Mouse (Mus musculus): ENCODE results near the gene Ddx10. TPM values are rescaled to one million over a fixed set of nuclear protein-coding genes. Genes with fewer than 3 reads are reported as not detected.

Gene Ddx10
- 23.4 and 27.1 TPM in 2 replicates for polyA plus RNA-seq (2015; fragmentation: Nextera tagmentation; extraction: Ambion mirVana)

DNA sequence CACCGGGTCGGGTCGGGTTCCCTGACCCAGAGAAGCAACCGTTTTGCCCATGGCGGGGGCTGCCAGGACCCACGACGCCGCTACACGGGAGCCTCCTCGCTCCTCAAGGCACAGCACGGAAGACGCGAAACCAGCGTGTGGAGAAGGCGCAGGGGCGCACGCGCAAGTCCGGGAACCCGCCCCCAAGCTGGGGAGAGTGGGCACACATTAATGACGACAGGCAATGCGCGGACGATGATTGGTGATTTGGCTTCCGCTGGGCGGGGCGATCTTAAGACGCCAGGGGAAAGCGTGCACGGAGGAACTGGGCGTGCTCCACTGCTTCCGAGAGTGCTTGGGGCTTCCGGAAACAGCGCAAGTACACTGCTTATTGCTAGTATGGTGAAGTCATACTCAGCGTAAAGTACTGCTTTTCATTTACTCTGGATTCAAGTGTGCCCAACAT, at the start of gene Ddx10:
Gene Ddx10, minus strand, starts transcription at position 101 of the 445 bp plus-strand sequence.
- H3K36me3 ChIP-seq, result no peaks in the 10 kb centered on the region
- WGBS, result under 1% methylated on average over 35 of the region's 35 CpGs
- H3K4me2 ChIP-seq, result peak within 1 kb of the TSS; percentile 94
- H3K27ac ChIP-seq (replicated peaks), result peak within 1 kb of the TSS; percentile 72
- peak; percentile 99 for ATAC-seq (ENCODE audit: low FRiP score)
- H3K4me3 ChIP-seq (replicated peaks), result peak within 1 kb of the TSS; percentile 78
- peak within 1 kb of the TSS; percentile 78 for H3K9ac ChIP-seq (replicated peaks)
- H3K9me3 ChIP-seq (replicated peaks), result no peaks in the 10 kb centered on the region
- peaks cover 4% of the 10 kb centered on the region; the same call in 1 of the 2 replicates for H3K27me3 ChIP-seq (replicated peaks)
- H3K4me1 ChIP-seq, result peaks cover 24% of the 10 kb centered on the region

DNA sequence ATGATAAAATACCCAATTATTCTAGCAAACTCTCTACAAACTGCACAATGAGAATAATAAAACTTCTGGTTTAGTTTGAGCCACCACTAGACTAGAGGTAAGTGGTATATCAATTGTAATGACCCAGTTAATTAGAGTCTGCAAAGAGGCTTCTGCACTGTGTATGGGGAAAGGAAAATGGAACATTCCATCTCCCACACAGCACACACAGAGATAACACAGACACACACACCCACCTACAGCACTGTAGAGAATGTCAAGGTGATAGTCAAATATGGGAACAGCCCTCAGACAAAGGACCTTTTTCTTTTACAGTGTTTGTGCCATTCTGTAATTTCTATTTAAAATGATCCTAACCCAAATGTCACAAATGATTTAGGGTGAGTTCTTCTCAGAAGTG, 45.0 kb upstream of the Ddx10 start:
- Histone ChIP-seq H3K36me3 (no peaks in the 10 kb centered on the region), H3K9me3 (replicated peaks) (no peaks in the 10 kb centered on the region), H3K4me2 (no peak overlapping the region), H3K4me3 (replicated peaks) (no peak overlapping the region), H3K27me3 (replicated peaks) (no peaks in the 10 kb centered on the region), H3K9ac (replicated peaks) (no peak overlapping the region), H3K27ac (replicated peaks) (no peak overlapping the region), H3K4me1 (no peaks in the 10 kb centered on the region)
- no peak for ATAC-seq (ENCODE audit: low FRiP score)

DNA sequence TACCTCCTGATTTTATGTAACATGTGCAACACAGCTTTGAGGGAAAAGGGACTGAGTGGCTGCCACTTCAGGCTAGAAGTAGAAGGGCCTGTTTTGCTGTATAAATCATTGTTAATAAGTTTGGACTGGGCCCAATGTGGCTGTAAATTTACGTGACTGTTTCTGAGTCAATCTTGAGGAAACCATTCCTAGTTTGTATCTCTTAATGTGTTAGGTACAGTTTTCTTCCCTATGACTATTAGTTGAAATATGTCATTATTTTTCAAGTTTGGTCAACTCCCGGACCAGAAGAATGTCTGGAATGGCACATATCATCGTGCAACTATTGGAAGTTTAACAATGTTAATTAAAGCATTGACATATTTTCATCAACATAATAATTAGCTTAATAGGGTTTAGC, 42.2 kb upstream of the Ddx10 start:
- WGBS, result 92% methylated on average over 3 of the region's 3 CpGs

DNA sequence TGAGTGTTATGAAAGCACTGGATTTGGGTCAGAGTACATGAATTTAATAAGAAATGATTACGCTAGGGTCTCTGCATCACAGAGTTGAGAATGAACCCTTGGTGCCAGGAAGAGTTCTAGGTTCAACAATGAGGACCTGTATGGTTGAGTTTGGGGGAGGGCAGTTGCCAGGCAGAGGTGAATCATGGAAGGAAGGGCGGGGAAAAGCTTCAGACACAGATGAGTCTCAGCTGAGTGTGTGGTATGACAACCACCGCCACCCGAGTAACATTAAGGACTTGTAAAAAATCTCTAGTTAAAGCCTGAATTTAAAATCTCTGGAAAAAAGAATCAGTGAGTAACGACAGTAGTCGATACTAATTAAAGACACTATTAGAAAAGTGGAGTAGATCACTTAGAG, 38.9 kb upstream of the Ddx10 start:
- H3K27ac ChIP-seq (replicated peaks), result no peak overlapping the region
- no peak overlapping the region for H3K9ac ChIP-seq (replicated peaks)
- no peak for ATAC-seq (ENCODE audit: low FRiP score)
- H3K36me3 ChIP-seq, result no peaks in the 10 kb centered on the region
- no peak overlapping the region for H3K4me2 ChIP-seq
- H3K27me3 ChIP-seq (replicated peaks), result no peaks in the 10 kb centered on the region
- no peaks in the 10 kb centered on the region for H3K4me1 ChIP-seq
- no peak overlapping the region for H3K4me3 ChIP-seq (replicated peaks)
- no peaks in the 10 kb centered on the region for H3K9me3 ChIP-seq (replicated peaks)
- 90% methylated on average over 6 of the region's 6 CpGs for WGBS

More for the DNA sequence above, 42.2 kb upstream of the Ddx10 start:
- Histone ChIP-seq H3K9ac (replicated peaks) (no peak overlapping the region), H3K4me3 (replicated peaks) (no peak overlapping the region), H3K4me2 (no peak overlapping the region), H3K9me3 (replicated peaks) (no peaks in the 10 kb centered on the region), H3K27ac (replicated peaks) (no peak overlapping the region), H3K27me3 (replicated peaks) (no peaks in the 10 kb centered on the region), H3K36me3 (no peaks in the 10 kb centered on the region), H3K4me1 (no peaks in the 10 kb centered on the region)
- ATAC-seq (ENCODE audit: low FRiP score), result no peak

DNA sequence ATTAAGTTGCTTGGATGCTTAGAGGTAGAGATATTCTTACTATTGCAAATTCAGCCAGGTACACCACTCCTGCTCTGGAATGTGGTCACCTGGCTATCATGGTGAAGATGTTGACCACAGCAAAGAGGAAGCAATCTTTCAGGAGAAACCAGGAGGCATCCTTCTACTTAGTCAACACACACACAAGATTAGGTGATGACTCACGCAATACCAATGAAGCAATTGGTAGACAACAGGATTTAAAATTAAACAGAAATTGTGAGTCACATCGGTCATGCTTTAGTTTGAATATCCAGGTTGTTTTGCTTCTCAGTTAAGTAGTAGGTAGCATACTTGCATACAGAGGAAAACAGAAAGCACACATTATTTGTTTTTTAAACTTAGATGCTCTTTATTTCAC, 31.1 kb upstream of the Ddx10 start:
- Histone ChIP-seq H3K4me2 (no peak overlapping the region), H3K4me3 (replicated peaks) (no peak overlapping the region), H3K9ac (replicated peaks) (no peak overlapping the region), H3K36me3 (no peaks in the 10 kb centered on the region), H3K9me3 (replicated peaks) (no peaks in the 10 kb centered on the region), H3K27ac (replicated peaks) (no peak overlapping the region), H3K4me1 (no peaks in the 10 kb centered on the region), H3K27me3 (replicated peaks) (no peaks in the 10 kb centered on the region)
- no peak for ATAC-seq (ENCODE audit: low FRiP score)
- 99% methylated on average over 2 of the region's 2 CpGs for WGBS

DNA sequence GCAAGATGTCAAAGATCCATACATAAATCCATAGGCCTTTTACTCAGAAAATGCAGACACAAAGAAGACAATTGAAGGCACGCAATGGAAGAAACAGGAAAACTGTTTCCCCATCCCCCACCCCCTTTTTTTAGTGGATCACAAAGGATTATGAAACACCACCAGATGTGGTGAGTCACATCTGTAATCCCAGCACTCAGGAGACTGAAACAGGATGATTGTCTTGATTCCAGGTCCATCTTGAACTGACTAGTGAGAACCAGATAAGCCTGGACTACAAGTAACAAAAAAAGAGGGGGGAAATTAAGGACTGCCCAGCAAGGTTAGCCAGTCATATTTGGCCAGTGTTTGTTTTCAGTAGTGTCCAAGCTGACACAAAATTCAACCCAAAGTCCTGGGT, 28.5 kb upstream of the Ddx10 start:
- no peak for ATAC-seq (ENCODE audit: low FRiP score)
- H3K4me3 ChIP-seq (replicated peaks), result no peak overlapping the region
- H3K9ac ChIP-seq (replicated peaks), result no peak overlapping the region
- 94% methylated on average over 1 of the region's 1 CpGs for WGBS
- H3K9me3 ChIP-seq (replicated peaks), result no peaks in the 10 kb centered on the region
- H3K27ac ChIP-seq (replicated peaks), result no peak overlapping the region
- no peaks in the 10 kb centered on the region for H3K36me3 ChIP-seq
- H3K27me3 ChIP-seq (replicated peaks), result no peaks in the 10 kb centered on the region
- H3K4me1 ChIP-seq, result no peaks in the 10 kb centered on the region
- H3K4me2 ChIP-seq, result no peak overlapping the region

DNA sequence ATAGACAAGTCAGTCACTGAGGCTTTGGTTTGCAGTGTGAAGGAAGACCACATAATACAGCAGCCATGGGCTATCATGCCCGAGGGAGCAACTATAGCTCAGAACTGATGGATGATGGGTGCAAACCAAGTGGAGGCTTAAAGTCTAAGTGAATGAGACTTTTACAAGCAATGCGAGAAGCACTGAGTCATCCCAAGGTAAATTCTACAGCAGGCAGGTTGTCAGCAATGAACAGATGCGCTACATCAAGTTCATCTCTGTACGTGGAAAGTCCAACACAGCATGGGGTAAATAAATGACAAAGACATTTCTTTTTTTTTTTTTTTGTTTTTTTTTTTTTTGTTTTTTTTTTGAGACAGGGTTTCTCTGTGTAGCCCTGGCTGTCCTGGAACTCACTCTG, 24.9 kb upstream of the Ddx10 start:
- no peak for ATAC-seq (ENCODE audit: low FRiP score)
- Histone ChIP-seq H3K4me2 (no peak overlapping the region), H3K9ac (replicated peaks) (no peak overlapping the region), H3K9me3 (replicated peaks) (no peaks in the 10 kb centered on the region), H3K36me3 (no peaks in the 10 kb centered on the region), H3K4me3 (replicated peaks) (no peak overlapping the region), H3K4me1 (no peaks in the 10 kb centered on the region), H3K27me3 (replicated peaks) (no peaks in the 10 kb centered on the region), H3K27ac (replicated peaks) (no peak overlapping the region)
- WGBS, result 75% methylated on average over 4 of the region's 4 CpGs

DNA sequence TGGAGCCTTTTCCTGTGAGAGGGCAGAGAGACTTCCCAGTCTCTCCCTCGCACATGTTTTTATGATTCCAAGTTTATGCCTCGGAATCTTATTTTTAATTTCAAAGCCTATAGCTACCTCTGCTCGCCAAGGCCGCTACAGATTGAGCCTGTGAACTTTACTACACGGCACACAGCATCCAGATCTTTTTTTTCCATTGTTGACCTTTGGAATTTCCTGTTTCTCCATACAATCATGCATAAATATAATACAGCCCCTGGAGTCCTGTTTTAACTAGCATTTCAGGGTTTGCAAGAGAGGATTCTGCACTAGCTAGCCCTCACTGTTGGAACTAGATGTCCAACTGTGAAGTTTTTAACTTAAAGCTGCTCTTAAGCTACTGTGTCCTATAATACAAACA, 24.4 kb upstream of the Ddx10 start:
- ATAC-seq (ENCODE audit: low FRiP score), result no peak
- Histone ChIP-seq H3K4me2 (no peak overlapping the region), H3K27ac (replicated peaks) (no peak overlapping the region), H3K4me1 (no peaks in the 10 kb centered on the region), H3K9ac (replicated peaks) (no peak overlapping the region), H3K27me3 (replicated peaks) (no peaks in the 10 kb centered on the region), H3K36me3 (no peaks in the 10 kb centered on the region), H3K4me3 (replicated peaks) (no peak overlapping the region), H3K9me3 (replicated peaks) (no peaks in the 10 kb centered on the region)
- 56% methylated on average over 5 of the region's 5 CpGs for WGBS

DNA sequence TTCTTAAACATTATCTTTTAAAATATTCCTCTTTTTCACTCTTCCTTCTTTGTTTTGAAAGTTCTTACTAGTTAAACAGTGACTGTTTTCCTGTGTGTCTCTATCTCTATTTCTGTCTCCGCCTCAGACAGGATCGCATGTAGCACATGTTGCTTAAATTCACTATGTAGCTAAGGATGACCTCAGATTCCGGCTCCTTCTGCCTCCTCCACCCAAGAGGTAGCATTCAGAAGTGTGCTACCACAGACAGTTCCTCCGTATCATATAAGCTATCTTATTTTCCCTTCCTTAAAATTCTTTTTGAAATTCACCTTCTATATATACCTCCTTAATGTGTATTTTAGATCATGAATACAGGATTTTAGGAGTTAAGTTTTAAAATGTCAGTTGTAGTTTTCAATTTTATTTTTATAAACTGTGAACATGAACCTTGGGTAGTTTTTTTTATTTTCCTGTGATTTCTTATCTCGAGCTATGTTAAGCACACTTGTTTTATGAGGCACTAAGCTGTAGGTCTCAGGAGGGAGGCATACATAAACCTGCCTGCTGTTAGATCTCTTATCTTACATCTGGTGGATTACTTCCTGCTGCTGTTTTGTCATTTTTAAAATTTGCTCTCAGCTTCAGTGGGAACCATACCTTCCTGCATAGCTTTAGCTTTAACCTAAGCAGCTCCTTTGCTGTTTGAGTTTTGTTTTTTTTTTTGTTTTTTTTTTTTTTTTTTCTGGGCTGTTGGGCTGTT, 23.6 kb upstream of the Ddx10 start:
- no peak for ATAC-seq (ENCODE audit: low FRiP score)
- Histone ChIP-seq H3K27me3 (replicated peaks) (no peaks in the 10 kb centered on the region), H3K9me3 (replicated peaks) (no peaks in the 10 kb centered on the region), H3K4me1 (no peaks in the 10 kb centered on the region), H3K27ac (replicated peaks) (no peak overlapping the region), H3K9ac (replicated peaks) (no peak overlapping the region), H3K4me3 (replicated peaks) (no peak overlapping the region), H3K4me2 (no peak overlapping the region), H3K36me3 (no peaks in the 10 kb centered on the region)
- WGBS, result 69% methylated on average over 5 of the region's 5 CpGs

DNA sequence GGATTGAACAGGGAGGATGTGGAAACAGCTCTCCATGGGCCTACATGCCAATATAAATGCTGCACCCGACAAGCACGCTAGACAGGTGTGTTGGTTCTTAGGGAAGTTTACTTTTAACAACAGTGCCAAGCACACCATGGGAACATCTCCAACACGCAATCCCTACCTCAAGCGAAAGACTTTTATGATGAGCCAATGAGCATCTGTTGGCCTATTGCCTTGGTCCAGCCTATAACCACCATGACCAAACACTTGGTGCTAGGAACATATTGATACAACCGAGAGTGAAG, 21.6 kb upstream of the Ddx10 start:
- no peak overlapping the region for H3K4me2 ChIP-seq
- no peak overlapping the region for H3K9ac ChIP-seq (replicated peaks)
- H3K9me3 ChIP-seq (replicated peaks), result no peaks in the 10 kb centered on the region
- no peak overlapping the region for H3K27ac ChIP-seq (replicated peaks)
- no peaks in the 10 kb centered on the region for H3K36me3 ChIP-seq
- no peaks in the 10 kb centered on the region for H3K27me3 ChIP-seq (replicated peaks)
- 95% methylated on average over 5 of the region's 5 CpGs for WGBS
- H3K4me3 ChIP-seq (replicated peaks), result no peak overlapping the region
- ATAC-seq (ENCODE audit: low FRiP score), result no peak
- H3K4me1 ChIP-seq, result no peaks in the 10 kb centered on the region

DNA sequence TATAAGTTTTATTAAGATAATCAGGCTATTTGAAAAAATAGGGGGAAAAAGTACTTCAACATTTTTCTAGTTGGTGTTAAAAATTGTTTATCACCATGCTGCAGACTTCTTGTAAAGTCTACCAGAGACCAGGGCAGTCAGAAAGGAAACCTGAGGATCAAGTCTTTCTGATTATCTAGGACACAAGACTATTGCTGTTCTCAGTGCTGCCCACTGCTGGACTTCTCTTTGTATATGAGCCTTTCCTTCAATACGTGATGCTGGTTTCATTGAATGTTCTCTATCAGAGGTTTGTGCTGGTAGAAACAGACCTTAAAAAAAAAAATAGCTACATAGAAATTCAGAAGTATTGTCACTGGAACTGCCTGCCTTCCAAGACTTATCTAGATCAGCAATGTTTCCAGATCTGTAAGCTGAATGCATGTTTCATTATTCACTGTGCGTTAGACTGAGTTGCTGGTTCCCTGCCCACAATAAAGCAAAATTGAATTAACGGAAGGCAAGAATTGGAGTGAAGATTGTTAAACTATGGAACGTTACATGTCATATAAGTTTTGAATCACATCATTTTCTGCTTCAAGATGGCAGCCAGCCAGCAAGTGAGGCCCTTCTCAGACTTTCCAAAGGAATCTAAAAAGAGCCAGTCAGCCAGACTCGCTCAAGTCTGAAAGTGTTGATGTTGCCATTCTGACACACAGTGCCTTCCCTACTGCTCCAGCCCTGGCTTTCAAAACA, 21.0 kb upstream of the Ddx10 start:
- Histone ChIP-seq H3K4me3 (replicated peaks) (no peak overlapping the region), H3K9ac (replicated peaks) (no peak overlapping the region), H3K4me1 (no peaks in the 10 kb centered on the region), H3K9me3 (replicated peaks) (no peaks in the 10 kb centered on the region), H3K27ac (replicated peaks) (no peak overlapping the region), H3K4me2 (no peak overlapping the region), H3K36me3 (no peaks in the 10 kb centered on the region), H3K27me3 (replicated peaks) (no peaks in the 10 kb centered on the region)
- ATAC-seq (ENCODE audit: low FRiP score), result no peak
- WGBS, result 85% methylated on average over 5 of the region's 5 CpGs

DNA sequence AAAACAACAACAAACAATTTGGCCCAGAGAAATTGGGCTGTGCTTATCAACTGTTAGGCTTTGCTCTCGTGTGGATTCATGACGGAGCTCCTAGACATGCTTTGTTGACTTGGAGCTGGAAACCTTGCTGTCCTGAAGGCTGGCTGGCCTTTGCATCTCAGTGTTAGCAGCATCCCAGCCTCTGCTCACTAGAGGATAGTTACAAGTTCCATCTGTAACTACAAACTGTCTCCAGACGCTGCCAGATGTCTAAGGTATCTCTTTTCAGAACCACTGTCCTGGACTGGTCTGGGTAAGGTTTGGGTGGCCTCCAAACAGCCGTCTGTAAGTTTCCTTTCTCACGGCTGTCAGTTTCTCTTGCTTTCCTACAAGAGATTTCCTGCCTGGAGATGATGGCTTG, 20.2 kb upstream of the Ddx10 start:
- no peaks in the 10 kb centered on the region for H3K36me3 ChIP-seq
- H3K4me2 ChIP-seq, result no peak overlapping the region
- WGBS, result 79% methylated on average over 5 of the region's 5 CpGs
- H3K4me1 ChIP-seq, result no peaks in the 10 kb centered on the region
- no peaks in the 10 kb centered on the region for H3K9me3 ChIP-seq (replicated peaks)
- H3K27ac ChIP-seq (replicated peaks), result no peak overlapping the region
- H3K27me3 ChIP-seq (replicated peaks), result no peaks in the 10 kb centered on the region
- H3K4me3 ChIP-seq (replicated peaks), result no peak overlapping the region
- no peak overlapping the region for H3K9ac ChIP-seq (replicated peaks)
- no peak for ATAC-seq (ENCODE audit: low FRiP score)
